Mouse (Mus musculus) hindbrain, embryonic 10.5 days (tissue): Measurements from ENCODE around the gene Zfp967. TPM values are rescaled to one million over a fixed set of nuclear protein-coding genes. Genes with fewer than 3 reads are reported as not detected.
"Not testable (repeated sequence)": the region's sequence is repeated elsewhere in the genome, so short reads cannot be mapped to it uniquely, and the experiment has no call there.

ENCODE experiments used
- DNase-seq: peaks from one replicate; pipeline ENCODE4 v3.0.0-alpha.2; 2017; ENCODE audit warnings: low spot score
- H3K27ac ChIP-seq: fragments of 300-500 bp; sonication (generic); 2 replicates; pipeline ENCODE4 v1.5.1; 2016; ENCODE audit warnings: mild to moderate bottlenecking, moderate library complexity
- H3K27me3 ChIP-seq: fragments of 300-500 bp; sonication (generic); 2 replicates; pipeline ENCODE4 v1.6.1; 2016; ENCODE audit warnings: mild to moderate bottlenecking; ENCODE audit not compliant: poor library complexity, insufficient read depth, severe bottlenecking
- H3K36me3 ChIP-seq: fragments of 300-500 bp; sonication (generic); 2 replicates; pipeline ENCODE4 v1.6.1; 2016; ENCODE audit warnings: mild to moderate bottlenecking, moderate library complexity
- H3K4me1 ChIP-seq: fragments of 300-500 bp; sonication (generic); replicated peaks from 2 replicates; pipeline ENCODE4 v1.6.1; 2016; ENCODE audit warnings: mild to moderate bottlenecking
- H3K4me3 ChIP-seq: fragments of 300-500 bp; sonication (generic); 2 replicates; pipeline ENCODE4 v1.5.1; 2016; ENCODE audit warnings: mild to moderate bottlenecking, moderate library complexity
- H3K9me3 ChIP-seq: fragments of 300-500 bp; sonication (generic); 2 replicates; pipeline ENCODE4 v1.6.1; 2016; ENCODE audit warnings: mild to moderate bottlenecking, moderate library complexity
- WGBS: fragments of 180-500 bp; shearing (Covaris S2); methylation state at CpG from one replicate; pipeline ENCODE4 v1.1.7; 2016; 5-methylcytosine and 5-hydroxymethylcytosine counted together
- polyA plus RNA-seq: library from polyadenylated mRNA; unstranded; fragments of >200 nt; fragmentation: Nextera tagmentation; extraction: Ambion mirVana; gene quantifications from 2 replicates; pipeline ENCODE4 v1.2.1, GENCODE M21; 2016

Gene Zfp967
- polyA plus RNA-seq, result not detected in 2 replicates

DNA sequence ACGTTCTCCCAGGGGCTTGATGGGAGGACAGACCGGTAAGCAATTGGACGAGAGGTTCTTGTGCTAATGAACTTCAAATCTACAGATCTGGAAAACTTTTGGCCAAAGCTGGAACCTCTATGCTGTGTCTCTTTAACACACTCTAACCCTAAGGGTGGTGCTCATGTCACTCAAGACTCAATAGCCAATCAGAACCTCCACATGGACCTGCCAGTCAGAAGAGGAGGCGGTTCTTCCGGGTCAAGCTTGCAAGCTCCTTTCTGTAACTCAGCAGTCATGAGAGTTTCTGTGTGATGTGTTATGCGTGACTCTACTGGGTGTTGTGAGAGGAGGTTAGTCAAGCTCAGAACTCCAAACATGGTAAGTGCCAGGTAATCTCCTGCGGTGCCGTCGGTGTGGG, at the start of gene Zfp967:
Gene Zfp967 (plus strand): TSS at position 301 of the 400 bp plus-strand sequence.
- not testable (repeated sequence) for H3K36me3 ChIP-seq, H3K4me1 ChIP-seq, H3K27me3 ChIP-seq, DNase-seq, H3K4me3 ChIP-seq, H3K27ac ChIP-seq, H3K9me3 ChIP-seq
- no CpG with 5 or more reads among the region's 9 CpGs for WGBS

DNA sequence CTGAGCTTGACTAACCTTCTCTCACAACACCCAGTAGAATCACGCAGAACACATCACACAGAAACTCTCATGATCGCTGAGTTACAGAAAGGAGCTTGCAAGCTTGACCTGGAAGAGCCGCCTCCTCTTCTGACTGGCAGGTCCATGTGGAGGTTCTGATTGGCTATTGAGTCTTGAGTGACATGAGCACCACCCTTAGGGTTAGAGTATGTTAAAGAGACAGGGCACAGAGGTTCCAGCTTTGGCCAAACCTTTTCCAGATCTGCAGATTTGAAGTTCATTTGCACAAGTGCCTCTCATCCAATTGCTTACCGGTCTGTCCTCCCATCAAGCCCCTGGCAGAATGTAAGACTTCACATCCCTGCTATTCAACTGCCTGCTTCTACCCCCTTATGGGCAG, 34.2 kb upstream of the Zfp967 start, which contains the start of gene Gm14434:
Gene Gm14434 (minus strand): TSS at position 101 of the 400 bp plus-strand sequence.
- H3K4me1 ChIP-seq, H3K27me3 ChIP-seq, H3K27ac ChIP-seq, DNase-seq, H3K4me3 ChIP-seq, H3K36me3 ChIP-seq, H3K9me3 ChIP-seq: not testable (repeated sequence)
- no CpG with 5 or more reads among the region's 4 CpGs for WGBS

Other genes with a start within 250 kb of the Zfp967 start
- gene Gm11009, start 201.6 kb upstream of the Zfp967 start, polyA plus RNA-seq, result not detected in 2 replicates
- gene Gm14435, start 97.5 kb upstream of the Zfp967 start, polyA plus RNA-seq, result 6.4 and 10.8 TPM in 2 replicates
- 8.9 and 13.9 TPM in 2 replicates for gene Gm14434, start 34.3 kb upstream of the Zfp967 start, polyA plus RNA-seq
- 7.8 and 18.2 TPM in 2 replicates for gene Gm14308, start 115.3 kb downstream of the Zfp967 start, polyA plus RNA-seq
- 5.9 and 9.4 TPM in 2 replicates for gene Zfp973, start 149.5 kb downstream of the Zfp967 start, polyA plus RNA-seq
- gene Gm14305, start 187.3 kb downstream of the Zfp967 start, polyA plus RNA-seq, result 22.3 and 27.2 TPM in 2 replicates